Mouse (Mus musculus) myocyte (in vitro differentiated cells): ENCODE data around the gene Vipr1.

Experiments used
- CEBPB ChIP-seq: IDR thresholded peaks from 2 replicates; pipeline ENCODE4 v1.6.1; 2011; ENCODE audit warnings: mild to moderate bottlenecking, moderate library complexity; ENCODE audit not compliant: poor library complexity, insufficient read depth, severe bottlenecking
- E2F4 ChIP-seq: IDR thresholded peaks from one replicate; pipeline ENCODE4 v1.6.1; 2011; ENCODE audit warnings: mild to moderate bottlenecking, control low read depth, moderate library complexity; ENCODE audit not compliant: insufficient read depth
- MAX ChIP-seq: IDR thresholded peaks from one replicate; pipeline ENCODE4 v1.6.1; 2011; ENCODE audit warnings: low read depth, mild to moderate bottlenecking, control low read depth
- MYOD1 ChIP-seq, 3 experiments: IDR thresholded peaks; one replicate each; pipeline ENCODE4 v1.6.1; 2011; ENCODE audit warnings: control low read depth in 2 of 3, low read depth in 2 of 3, mild to moderate bottlenecking in 2 of 3, moderate library complexity in 1 of 3; ENCODE audit not compliant: insufficient read length in 2 of 3, control insufficient read depth in 1 of 3
- MYOG ChIP-seq, 3 experiments: IDR thresholded peaks; one replicate each; pipeline ENCODE4 v1.6.1; 2011; ENCODE audit warnings: control low read depth in 2 of 3, low read depth in 2 of 3, mild to moderate bottlenecking in 2 of 3; ENCODE audit not compliant: insufficient read length in 2 of 3, control insufficient read depth in 1 of 3, insufficient read depth in 1 of 3
- POLR2A ChIP-seq: IDR thresholded peaks from one replicate; pipeline ENCODE4 v1.6.1; 2011; ENCODE audit warnings: low read depth, mild to moderate bottlenecking, control low read depth, moderate library complexity; ENCODE audit not compliant: insufficient read length
- POLR2AphosphoS2 ChIP-seq: IDR thresholded peaks from one replicate; pipeline ENCODE4 v1.6.1; 2011; ENCODE audit warnings: low read depth, control low read depth; ENCODE audit not compliant: insufficient read length
- TCF12 ChIP-seq: IDR thresholded peaks from one replicate; pipeline ENCODE4 v1.6.1; 2011; ENCODE audit warnings: mild to moderate bottlenecking, control low read depth; ENCODE audit not compliant: poor library complexity, insufficient read depth, severe bottlenecking
- TCF3 ChIP-seq: IDR thresholded peaks from one replicate; pipeline ENCODE4 v1.6.1; 2011; ENCODE audit warnings: low read depth, control low read depth; ENCODE audit not compliant: insufficient read length
- USF1 ChIP-seq: IDR thresholded peaks from one replicate; pipeline ENCODE4 v1.6.1; 2011; ENCODE audit warnings: low read depth, mild to moderate bottlenecking, control low read depth, moderate library complexity

DNA sequence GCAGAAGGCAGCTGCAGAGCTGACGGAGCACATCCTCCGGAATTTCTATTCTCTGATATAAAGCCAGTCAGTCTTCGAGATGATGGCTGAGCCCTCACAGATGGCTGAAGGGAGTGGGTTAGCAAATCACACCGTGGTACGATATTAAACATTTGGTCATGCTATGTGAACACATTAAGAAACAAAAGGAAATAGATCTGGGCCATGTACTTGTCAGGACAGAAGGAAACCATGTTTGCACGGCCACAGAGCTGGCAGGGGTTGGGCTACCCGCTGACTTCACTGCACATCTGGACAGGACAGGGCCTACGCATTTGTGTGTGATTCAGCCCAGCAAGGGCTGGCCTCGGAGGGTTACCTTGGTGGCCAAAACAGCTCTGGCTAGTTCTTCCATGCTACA, 54.1 kb downstream of the Vipr1 start:
- no peak for TF ChIP-seq MAX
- no peak for TF ChIP-seq USF1
- TF ChIP-seq MYOG (IDR thresholded peaks at IDR 0.05; ENCODE audit: control insufficient read depth in 1 of 3, insufficient read depth in 1 of 3, insufficient read length in 2 of 3, low read depth in 2 of 3), result no peak
- no peak for TF ChIP-seq E2F4
- TF ChIP-seq POLR2AphosphoS2, result no peak
- no peak for TF ChIP-seq CEBPB
- no peak for TF ChIP-seq POLR2A
- TF ChIP-seq TCF3, result no peak
- no peak for TF ChIP-seq MYOD1 (IDR thresholded peaks at IDR 0.05; ENCODE audit: control insufficient read depth in 1 of 3, insufficient read length in 2 of 3, low read depth in 2 of 3)
- TF ChIP-seq TCF12, result no peak
